Mouse (Mus musculus) c-Kit-positive CD71-positive TER-119-negative erythroid progenitor cells, embryonic 14.5 days (primary cell): ENCODE data around the gene Repin1.
A peak's percentile ranks its signal among the peaks of the same experiment; 100 is the strongest.
"Not testable (repeated sequence)": the region's sequence is repeated elsewhere in the genome, so short reads cannot be mapped to it uniquely, and the experiment has no call there.

Experiments
- DNase-seq: peaks from one replicate; pipeline ENCODE4 v3.0.0-alpha.2; 2013; ENCODE audit warnings: low read depth

Repin1 gene

DNA sequence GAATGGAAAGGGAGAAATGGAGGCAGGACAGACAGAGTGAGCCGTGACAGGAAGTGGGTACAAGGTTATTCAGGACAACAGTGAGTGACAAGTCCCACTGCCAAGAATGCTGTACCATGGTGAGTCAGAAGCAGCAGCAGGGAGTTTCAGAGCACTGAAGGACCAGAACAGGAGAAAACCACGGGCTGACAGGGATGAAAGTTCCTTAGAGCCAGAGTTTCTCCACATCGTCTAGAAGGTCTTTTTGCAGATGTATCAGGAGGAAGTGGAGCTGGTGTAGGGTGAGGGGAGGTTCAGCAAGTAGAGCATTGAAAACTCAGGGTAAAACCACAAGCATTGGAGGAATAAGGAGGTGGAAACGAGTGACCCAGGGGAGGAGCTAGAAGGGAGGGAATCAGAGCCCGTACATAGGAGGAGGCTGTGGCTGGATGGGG, 14.5 kb upstream of the Repin1 start:
- no peak for DNase-seq

DNA sequence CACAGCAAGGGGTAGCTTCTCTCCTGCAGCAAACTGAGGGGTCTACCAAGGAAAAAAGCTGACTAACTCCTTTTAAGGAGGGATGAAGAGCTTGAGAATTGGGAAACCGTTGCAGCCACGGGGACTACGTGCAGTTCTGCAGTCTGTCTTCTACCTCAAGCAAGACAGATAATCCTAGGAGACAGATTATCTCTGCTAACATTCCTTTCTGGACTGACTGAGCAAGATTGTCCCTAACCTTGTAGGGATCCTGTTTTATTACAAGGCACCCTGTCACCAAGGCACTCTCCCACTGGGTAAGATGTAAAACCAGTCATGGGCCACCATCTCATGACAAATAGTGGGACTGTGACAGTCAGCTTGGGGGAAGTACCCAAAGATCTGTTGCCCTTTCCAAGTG, 12.4 kb upstream of the Repin1 start:
- no peak for DNase-seq

DNA sequence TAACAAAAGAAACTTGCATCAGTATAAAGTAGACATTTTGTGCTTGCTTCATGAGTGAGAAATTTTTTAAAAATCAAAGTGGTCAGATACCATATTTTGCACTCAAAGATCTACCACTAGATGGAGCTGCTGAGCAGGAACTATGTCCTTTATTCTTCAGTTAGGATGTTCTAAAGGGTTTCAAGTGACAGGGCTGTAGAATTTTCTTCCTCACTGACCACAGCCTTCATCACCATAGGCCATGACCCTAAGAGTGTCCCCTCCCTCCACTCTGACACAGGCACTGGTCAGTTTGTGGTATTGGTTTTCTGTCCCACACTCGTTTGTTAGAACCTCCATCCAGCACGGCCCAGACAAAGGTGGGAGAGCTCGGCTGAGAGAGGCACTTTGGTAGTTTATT, 11.6 kb upstream of the Repin1 start:
- no peak for DNase-seq

DNA sequence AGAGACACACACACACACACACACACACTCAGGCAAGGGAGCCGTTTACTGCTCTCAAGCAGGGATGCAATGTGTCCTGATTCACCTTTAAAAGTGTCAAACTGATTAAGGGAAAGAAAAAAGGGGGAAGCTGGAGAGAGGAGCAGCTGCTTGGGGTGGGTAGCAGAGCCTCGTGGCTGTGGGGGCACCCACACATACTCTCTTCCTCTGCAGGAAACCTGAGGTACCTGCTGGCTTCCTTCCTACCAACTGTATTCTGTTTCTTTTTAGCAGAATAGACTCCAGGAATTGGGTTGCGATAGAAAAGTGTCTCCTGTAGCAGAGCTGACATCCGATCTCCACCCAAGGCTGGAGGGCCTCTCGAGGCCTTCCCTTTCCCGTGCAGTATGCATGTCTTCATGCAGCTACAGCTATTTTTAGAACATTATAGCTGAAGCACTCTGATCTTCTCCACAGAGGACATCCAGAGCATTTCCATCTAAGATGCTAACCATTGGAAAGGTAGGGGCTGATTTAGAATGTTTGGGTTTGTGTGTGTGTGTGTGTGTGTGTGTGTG, 4.4 kb upstream of the Repin1 start, which contains the start of gene Gm45021:
Gm45021 (plus strand) TSS at position 417 of the 557 bp plus-strand sequence.
- no peak for DNase-seq

DNA sequence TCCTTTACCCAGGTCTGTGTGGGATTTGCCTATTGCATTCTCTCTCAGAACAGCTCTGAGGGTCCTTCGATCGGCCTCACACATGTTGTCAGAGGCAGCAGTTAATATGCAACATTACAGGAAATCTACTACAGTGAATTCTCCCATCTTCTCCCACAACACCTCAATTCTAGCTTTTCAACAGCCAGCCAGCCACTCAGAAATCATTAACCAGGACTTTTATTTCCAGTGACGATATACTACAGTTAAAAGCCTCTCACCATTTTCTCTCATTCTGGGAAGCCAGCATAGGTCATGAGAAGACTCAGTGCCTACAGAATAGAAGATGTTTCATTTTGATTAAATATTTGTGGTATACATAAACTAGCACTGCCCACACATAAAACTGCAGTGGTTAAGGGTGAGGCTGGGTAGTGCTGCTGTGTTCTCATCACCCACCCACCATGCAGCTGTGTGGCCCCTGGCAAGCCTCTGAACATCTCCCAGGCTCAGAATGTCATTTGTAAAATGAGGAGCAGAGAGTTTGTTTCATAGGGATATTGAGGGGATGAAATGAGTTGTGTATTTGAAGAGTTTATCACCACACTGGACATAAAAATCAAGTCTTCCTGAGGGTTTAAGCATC, 2.4 kb upstream of the Repin1 start:
- no peak for DNase-seq

DNA sequence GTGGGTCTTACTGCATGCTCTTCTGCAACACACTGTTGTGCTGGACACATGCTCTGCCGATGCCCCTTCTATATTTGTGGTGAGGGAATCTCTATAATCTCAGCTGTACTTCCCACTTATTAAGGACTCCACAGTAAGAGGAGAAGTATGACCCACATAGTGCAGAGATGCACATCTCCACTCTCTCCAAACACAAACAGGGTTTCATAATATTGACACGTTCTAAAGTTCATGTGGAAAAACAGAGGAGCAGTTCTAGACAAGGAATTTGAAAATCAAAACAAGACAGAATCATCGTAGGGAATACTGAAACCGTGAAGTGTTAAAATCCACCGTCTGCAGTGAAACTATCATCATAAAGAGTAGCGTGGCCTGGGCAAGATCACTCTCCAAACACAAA, 1.8 kb upstream of the Repin1 start:
- DNase-seq: no peak

DNA sequence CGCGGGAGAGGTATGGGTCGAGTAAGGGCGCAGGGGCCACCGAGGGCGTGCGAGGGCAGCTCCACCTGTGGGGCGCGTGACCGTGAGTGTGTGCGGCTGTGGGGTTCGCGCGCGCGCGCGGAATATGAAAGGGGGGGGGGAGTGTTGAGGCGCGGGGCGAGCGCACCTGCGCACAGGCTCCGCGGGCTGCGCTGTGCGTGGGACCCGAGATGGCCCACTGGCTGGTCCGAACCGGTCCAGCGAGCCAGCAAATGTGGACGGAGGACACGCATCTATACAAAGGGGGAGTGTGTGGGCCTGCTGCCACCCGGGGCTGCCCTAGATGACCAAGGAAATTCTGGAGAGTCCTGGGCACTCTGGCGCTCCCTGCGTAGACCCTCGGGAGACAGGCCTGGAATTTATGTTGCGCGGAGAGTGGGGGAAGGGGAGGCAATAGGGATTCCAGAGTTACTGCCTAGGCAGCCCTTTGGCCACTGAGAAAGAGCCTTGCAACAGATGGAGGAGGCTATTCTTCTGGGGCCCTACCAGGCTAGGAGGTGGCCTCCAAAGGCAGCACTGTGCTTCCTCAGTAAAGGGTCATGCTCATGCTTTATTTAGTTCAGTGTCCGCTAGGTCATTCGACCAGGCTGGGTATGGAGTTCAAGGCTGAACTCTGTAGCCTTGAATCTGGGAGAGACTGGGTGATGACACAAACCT, 508 bp downstream of the Repin1 start:
- no peak for DNase-seq

DNA sequence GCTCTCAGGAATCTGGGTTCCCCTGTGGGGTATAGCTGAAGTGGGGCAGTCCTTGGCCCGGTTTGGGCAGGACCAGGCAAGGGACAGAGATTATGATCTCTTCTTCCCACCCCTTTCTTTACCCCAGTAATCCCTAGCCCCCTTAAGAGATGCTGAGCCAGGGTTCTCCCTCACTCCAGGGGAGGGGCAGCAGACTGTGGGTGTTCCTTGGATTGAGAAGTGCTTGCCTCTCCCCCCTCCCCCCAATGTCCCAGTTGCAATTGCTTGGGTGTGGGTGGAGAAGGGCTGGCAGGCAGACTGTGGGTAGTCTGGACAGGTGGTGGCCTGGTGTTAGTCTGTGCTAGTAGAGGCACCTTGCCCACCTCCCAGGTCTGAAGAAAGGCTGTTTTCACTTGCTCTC, 1.6 kb downstream of the Repin1 start:
- no peak for DNase-seq

DNA sequence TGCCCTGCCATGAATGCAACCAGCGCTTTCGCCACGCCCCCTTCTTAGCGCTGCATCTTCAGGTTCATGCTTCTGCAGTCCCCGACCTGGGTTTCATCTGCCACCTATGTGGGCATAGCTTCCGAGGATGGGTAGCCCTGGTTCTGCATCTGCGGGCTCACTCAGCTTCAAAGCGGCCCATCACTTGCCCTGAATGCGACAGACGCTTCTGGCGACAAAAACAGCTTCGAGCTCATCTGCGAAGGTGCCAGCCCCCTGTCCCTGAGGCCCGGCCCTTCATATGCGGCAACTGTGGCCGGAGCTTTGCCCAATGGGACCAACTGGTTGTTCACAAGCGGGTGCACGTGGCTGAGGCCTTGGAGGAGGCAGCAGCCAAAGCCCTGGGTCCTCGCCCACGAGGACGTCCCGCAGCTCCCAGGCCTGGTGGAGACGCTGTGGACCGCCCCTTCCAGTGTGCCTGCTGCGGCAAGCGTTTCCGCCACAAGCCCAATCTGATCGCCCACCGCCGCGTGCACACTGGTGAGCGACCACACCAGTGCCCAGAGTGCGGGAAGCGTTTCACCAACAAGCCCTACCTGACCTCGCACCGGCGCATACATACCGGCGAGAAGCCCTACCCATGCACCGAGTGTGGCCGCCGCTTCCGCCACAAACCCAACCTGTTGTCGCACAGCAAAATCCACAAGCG, 3.0 kb downstream of the Repin1 start:
- no peak for DNase-seq

DNA sequence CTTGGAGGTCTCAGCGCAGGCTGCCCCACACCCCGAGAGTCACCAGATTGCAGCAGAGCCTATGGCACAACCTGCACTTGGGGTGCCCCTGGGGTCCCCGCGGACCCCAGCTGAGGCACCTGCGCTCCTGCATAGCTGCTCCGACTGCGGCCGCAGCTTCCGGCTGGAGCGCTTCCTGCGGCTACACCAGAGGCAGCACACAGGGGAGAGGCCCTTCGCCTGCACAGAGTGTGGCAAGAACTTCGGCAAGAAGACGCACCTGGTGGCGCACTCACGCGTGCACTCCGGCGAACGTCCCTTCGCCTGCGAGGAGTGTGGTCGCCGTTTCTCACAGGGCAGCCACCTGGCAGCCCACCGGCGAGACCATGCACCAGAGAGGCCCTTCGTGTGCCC, 3.5 kb downstream of the Repin1 start:
- no peak for DNase-seq

DNA sequence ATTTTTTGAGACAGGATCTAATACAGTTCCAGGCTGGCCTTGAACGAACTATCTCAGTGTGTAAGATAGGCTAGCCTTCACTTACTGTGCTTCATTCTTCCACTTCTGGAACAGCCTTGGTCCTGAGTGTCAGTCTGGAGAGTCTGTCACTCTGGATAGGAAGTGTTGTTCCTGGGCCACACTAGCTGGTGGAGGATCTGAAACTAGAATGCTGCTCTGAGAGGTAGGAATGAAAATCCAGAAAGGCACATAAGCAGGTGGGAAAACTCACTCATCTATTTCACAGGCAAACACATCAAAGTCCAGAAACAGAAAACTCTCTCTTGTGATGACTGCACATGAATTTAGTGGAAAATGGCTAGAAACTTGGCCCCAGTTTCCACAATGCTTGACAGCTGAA, 6.9 kb downstream of the Repin1 start:
- DNase-seq: no peak

DNA sequence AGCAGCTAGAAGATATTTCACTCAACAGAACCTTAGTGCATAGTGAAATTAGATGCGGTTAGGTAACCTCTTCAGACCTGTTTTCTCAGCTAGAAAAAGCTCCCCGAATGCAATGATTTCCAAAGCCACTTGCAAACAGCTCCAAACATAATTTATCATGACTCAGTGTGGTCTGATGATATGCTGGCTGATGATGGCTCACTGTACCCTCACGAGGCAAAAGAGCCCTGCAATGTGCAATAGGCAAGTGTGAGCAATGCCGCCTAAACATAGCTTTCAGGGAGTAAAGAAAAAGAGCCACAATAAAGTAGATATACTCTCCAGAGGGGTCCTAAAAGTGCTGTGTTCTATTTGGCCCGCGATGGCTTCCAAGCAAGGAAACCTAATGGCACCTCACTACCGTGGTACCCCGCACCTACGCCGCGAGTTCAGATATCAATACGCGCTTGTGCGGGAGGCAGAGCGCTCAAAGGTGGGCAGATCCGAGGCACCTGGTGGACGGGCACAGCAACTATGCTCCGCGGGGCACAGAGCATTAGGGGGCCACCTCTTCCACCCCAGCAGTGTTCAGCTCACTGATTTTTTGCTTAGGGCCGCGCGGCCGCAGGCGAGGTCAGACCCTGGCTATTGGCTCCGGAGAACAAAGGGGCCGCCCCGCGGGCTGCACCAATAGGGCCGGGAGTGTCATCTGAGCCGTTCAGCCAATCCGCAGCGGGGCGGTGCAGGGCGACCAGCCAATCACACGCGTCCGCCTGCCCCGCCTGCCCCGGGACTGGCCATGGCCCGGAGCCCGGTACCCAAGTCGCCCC, 7.8 kb downstream of the Repin1 start, which contains the start of gene Zfp775:
Zfp775 (plus strand) TSS at position 793 of the 809 bp plus-strand sequence.
- peak; percentile 81 for DNase-seq

DNA sequence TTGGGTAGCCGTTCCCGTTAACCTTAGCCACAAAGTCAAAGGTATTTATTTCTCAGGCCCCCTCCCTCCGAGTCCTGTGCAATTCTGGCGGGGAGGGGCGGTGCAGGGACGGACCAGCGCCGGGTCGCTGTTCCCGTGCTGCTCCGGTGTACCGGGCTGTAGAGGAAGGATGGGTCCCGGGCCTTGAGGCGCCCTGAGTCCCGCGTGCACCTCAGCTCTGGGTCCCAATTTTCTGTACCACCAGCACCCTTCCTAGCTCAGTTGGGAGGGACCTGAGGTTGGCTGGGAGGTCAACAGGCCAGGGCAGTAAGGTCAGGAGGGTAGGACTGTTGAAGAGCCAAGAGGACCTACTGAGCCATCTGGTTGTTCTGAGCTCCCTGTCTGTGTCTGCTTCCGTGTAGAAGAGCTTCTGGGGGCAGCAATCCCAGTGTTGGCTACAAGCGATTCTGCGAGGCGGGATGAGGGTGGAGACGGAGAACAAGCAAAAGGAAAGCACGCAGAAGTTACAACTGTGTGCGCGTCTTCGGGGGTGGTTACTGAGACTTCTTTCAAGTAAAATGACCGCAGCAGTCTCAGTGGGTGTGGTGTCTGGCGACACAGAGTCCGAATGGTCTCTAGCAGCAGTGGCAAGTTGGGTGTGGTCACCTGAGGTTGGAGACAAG, 8.5 kb downstream of the Repin1 start:
- DNase-seq: no peak

DNA sequence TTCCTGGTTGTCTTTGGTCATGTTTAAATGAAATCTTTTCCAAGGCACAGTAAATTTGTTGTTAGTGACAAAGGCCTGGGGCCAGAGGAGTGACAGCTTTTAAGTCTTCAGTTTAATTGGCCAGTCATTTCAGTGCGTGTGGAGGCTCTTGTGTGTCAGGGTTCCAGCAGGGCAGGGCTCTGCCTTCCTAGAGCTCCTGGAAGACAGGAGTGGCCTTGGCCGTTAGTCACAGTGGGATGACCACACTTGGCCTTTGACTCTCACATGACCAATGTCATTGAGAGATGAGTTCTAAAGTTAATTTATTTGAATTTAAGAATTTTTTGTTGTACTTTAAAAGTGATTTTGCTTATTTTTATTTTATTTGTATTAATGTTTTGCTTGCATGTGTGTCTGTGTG, 14.4 kb downstream of the Repin1 start:
- DNase-seq: no peak

DNA sequence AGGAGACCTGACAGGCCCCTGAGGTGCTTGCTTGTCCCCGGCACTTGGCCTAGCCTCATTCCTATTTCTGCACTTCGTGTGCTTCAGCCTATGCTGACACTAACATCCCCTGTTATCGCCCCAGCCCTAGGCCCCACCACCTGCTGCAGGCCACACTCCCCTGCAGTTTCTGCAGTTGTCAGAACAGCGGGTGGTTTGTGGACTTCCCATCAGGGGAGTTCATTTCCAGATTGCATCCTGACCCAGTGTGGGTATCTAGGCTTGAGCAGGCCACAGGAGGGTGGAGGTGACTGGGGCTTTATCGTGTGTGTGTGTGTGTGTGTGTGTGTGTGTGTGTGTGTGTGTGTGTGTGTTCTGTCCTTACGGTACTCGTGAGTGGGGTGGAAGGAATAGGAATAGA, 15.8 kb downstream of the Repin1 start:
- DNase-seq: no peak

DNA sequence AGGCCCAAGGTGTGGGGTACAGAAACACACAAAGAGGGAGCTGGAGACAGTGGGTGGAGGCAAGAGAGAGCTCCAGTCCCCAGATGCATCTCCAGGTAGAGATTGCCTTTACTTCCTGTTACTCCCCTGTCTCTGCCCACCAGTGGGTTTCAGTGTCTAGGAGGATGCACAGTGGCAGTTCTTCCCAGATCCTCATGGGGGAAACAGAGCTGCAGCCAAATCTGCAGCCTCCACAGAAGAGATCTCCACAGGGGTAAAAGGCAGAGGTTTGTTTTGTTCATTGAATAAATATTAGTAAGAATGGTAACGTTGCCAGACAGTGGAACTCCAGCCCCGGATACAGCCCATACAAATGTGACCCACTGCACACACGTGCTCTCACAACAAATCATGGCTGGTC, 17.0 kb downstream of the Repin1 start:
- no peak for DNase-seq

DNA sequence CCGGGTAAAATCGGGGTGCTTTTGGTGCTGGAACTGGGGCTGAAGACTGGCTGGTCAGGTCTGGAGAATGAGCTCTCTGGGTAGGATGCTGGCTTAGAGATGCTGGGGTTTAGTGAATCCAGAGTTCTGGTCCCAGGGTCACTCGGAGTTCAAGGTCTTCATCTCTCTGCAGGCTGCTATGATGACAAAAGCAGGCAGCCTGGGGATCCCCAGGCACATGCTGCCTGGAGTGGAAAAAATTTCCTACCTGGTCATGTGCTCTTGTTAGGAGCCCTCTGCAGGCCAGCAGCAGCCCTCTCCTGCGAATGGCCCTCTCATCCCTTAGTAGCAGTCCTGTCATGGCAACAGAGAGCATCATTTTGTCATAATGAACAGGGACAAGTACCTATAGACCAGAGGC, 19.8 kb downstream of the Repin1 start:
- DNase-seq: no peak

DNA sequence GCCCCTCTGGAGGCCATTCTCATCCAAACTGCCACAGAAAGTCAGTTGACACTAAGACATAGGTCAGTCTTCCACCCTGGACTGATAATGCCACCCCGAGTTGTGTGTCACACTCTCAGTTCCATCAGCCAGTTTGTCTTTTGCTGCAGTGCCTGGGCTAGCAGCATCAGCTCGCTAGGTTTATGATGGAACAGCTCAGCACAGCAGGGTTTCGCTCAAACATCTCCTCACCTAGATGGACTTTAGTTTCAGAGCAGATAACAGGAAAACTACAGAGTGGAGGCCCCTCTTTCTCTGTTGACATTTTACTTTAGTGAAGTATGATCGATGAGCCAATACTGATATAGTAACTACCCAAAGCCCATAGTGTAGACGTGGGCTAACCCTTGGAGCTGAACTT, 21.1 kb downstream of the Repin1 start:
- no peak for DNase-seq

DNA sequence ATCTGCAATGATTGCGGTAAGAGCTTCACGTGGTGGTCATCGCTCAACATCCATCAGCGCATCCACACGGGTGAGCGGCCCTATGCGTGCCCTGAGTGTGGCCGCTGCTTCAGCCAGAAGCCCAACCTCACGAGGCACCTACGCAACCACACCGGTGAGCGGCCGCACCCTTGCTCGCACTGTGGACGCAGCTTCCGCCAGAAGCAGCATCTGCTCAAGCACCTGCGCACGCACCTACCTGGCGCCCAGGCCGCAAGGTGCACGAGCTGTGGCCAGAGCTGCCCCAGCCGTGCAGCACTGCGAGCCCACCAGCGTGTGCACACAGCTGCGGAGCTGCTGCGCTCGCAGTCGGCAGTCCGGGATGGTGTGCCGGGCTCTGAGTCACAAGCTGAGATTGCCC, 26.3 kb downstream of the Repin1 start:
- no peak for DNase-seq

DNA sequence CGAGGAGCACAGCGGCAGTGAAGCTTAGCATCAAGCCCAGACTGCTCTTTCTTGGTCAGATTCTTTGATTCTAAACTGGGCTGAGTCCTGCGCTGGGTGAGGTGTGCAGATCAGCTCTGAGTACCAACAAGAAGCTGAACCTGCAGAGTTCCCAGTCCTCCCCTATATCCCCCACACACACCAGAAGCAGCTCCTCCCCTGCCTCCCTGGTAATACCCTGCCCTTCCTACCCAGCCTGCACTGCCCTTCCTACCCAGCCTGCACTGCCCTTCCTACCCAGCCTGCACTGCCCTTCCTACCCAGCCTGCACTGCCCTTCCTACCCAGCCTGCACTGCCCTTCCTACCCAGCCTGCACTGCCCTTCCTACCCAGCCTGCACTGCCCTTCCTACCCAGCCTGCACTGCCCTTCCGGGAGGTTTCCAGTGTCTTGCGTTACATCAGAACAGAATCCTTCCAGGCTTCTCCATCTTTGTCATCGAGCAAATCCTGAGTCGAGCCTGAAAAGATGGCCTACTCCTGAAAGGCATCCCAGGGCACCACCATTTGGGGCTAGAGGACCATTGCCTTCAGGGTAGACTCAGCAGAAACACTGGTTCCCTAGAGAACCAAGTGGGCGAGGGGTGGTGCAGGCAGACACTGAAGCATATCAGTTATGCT, 28.6 kb downstream of the Repin1 start:
- DNase-seq: not testable (repeated sequence)

DNA sequence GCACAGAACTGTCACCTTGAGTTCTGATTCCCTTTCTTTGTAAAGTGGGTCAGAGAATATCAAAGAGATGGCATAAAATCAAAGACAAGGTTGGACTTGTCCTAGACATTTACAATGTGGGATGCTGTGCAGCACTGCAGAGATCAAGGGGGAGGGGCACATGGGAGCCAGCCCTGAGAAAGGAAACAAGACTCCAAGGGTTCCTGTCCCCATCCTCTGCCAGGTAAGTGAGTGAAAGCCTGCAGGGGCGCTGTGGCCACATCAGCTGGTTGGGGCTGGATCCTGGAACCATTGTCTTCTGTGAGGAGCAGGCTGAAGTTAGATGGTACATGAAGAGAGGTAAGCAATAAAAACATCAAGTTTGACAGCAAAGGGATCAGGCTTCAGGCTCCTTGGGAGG, 29.8 kb downstream of the Repin1 start:
- DNase-seq: no peak
